In genomic region chr12:59010482-59010881, GRCm38 (mm10) we compare ENCODE assay signal across 8 mouse cellular contexts. TPM values are rescaled to one million over a fixed set of nuclear protein-coding genes. Genes with fewer than 3 reads are reported as not detected.
A peak's percentile ranks its signal among the peaks of the same experiment; 100 is the strongest.
DNase-seq lines count a peak whose midpoint lies in the region; ATAC-seq and TF ChIP-seq lines count a peak whose summit lies in the region.

No protein-coding gene starts in this region.

- H3K9me3 ChIP-seq in hindbrain, embryonic 11.5 days (ENCODE audit: control insufficient read depth, low read length): no peaks in the 10 kb centered on the region
- H3K9me3 ChIP-seq in lung, embryonic 16.5 days (ENCODE audit: control insufficient read depth, low read length): no peaks in the 10 kb centered on the region
- H3K9me3 ChIP-seq in stomach, postnatal 0 days (ENCODE audit: control insufficient read depth, low read length): no peaks in the 10 kb centered on the region

- no peaks in the 10 kb centered on the region for H3K4me1 ChIP-seq in hindbrain, embryonic 11.5 days (replicated peaks; ENCODE audit: control insufficient read depth, insufficient read depth, low read length)
- H3K4me1 ChIP-seq in lung, embryonic 16.5 days (replicated peaks; ENCODE audit: control insufficient read depth, insufficient read depth, low read length): peaks cover 19% of the 10 kb centered on the region
- peaks cover 5% of the 10 kb centered on the region for H3K4me1 ChIP-seq in stomach, postnatal 0 days (replicated peaks; ENCODE audit: control insufficient read depth, insufficient read depth)

- 69% methylated on average over 2 of the region's 2 CpGs for WGBS in hindbrain, embryonic 11.5 days
- 48% methylated on average over 2 of the region's 2 CpGs for WGBS in lung, embryonic 16.5 days
- WGBS in stomach, postnatal 0 days: 54% methylated on average over 2 of the region's 2 CpGs

- DNase-seq in kidney, adult 9 months: peak; percentile 13
- DNase-seq in kidney, adult 11 months: no peak
- peak; percentile 53 for DNase-seq in T-cell, adult 2 months (ENCODE audit: low spot score)
- peak; percentile 11 for DNase-seq in hindbrain, embryonic 11.5 days (ENCODE audit: low spot score)
- DNase-seq in stomach, postnatal 0 days (ENCODE audit: low spot score): peak; percentile 17
- DNase-seq in gastrocnemius, postnatal 4 days (ENCODE audit: low spot score in 2 of 2): no peak
- DNase-seq in layer of hippocampus, adult 18-20 months (ENCODE audit: low spot score in 2 of 2): no peak

- H3K4me2 ChIP-seq in hindbrain, embryonic 11.5 days (replicated peaks; ENCODE audit: low read depth, low read length): no peak overlapping the region
- H3K4me2 ChIP-seq in lung, embryonic 16.5 days (ENCODE audit: low read depth, low read length): peak overlapping the region; percentile 82
- H3K4me2 ChIP-seq in stomach, postnatal 0 days (replicated peaks; ENCODE audit: low read depth): peak overlapping the region; percentile 82

- H3K27ac ChIP-seq in hindbrain, embryonic 11.5 days (ENCODE audit: low read depth, low read length): no peak overlapping the region
- no peak overlapping the region for H3K27ac ChIP-seq in lung, embryonic 16.5 days (ENCODE audit: low read length)
- H3K27ac ChIP-seq in stomach, postnatal 0 days (replicated peaks): no peak overlapping the region

- H3K4me3 ChIP-seq in hindbrain, embryonic 11.5 days (ENCODE audit: low read depth, low read length): no peak overlapping the region
- peak overlapping the region; percentile 67 for H3K4me3 ChIP-seq in lung, embryonic 16.5 days (ENCODE audit: low read length)
- H3K4me3 ChIP-seq in stomach, postnatal 0 days (ENCODE audit: low read depth, low read length): peak overlapping the region; percentile 79

- no peaks in the 10 kb centered on the region for H3K36me3 ChIP-seq in hindbrain, embryonic 11.5 days (ENCODE audit: control insufficient read depth, insufficient read depth, low read length)
- H3K36me3 ChIP-seq in lung, embryonic 16.5 days (ENCODE audit: control insufficient read depth, insufficient read depth, low read length): peaks cover 12% of the 10 kb centered on the region
- peaks cover 4% of the 10 kb centered on the region for H3K36me3 ChIP-seq in stomach, postnatal 0 days (ENCODE audit: control insufficient read depth, insufficient read depth, low read length)

- H3K9ac ChIP-seq in hindbrain, embryonic 11.5 days (ENCODE audit: low read depth, low read length): no peak overlapping the region
- H3K9ac ChIP-seq in lung, embryonic 16.5 days (ENCODE audit: low read length): peak overlapping the region; percentile 20; the same call in 1 of the 2 replicates
- no peak overlapping the region for H3K9ac ChIP-seq in stomach, postnatal 0 days (ENCODE audit: low read length)

- H3K27me3 ChIP-seq in hindbrain, embryonic 11.5 days (ENCODE audit: control insufficient read depth, insufficient read depth, low read length): no peaks in the 10 kb centered on the region
- no peaks in the 10 kb centered on the region for H3K27me3 ChIP-seq in lung, embryonic 16.5 days (ENCODE audit: control insufficient read depth, insufficient read depth, low read depth, low read length)
- H3K27me3 ChIP-seq in stomach, postnatal 0 days (ENCODE audit: control insufficient read depth, insufficient read depth, low read length): no peaks in the 10 kb centered on the region

- no peak for TF ChIP-seq EP300 in stomach, postnatal 0 days (optimal IDR thresholded peaks at IDR 0.05)

- ATAC-seq in hindbrain, embryonic 11.5 days (ENCODE audit: low FRiP score): no peak
- ATAC-seq in lung, embryonic 16.5 days (ENCODE audit: low read depth): no peak
- no peak for ATAC-seq in stomach, postnatal 0 days (ENCODE audit: low FRiP score, low TSS enrichment)

- TF ChIP-seq CTCF in stomach, postnatal 0 days (IDR thresholded peaks at IDR 0.05; ENCODE audit: low read depth): peak; percentile 56

RNA-seq across cellular contexts. Expression of gene Sec23a, which starts 1.3 kb away (rescaled TPM):
- polyA plus RNA-seq in hindbrain, embryonic 11.5 days (2014; fragmentation: Nextera tagmentation; extraction: Ambion mirVana): 91.5 and 106 TPM in 2 replicates
- polyA plus RNA-seq in lung, embryonic 16.5 days (2015; fragmentation: Nextera tagmentation; extraction: Ambion mirVana): 64.2 and 69.3 TPM in 2 replicates
- 32.4 and 33.7 TPM in 2 replicates for polyA plus RNA-seq in stomach, postnatal 0 days (2015; fragmentation: Nextera tagmentation; extraction: Ambion mirVana)
- total RNA-seq in gastrocnemius, postnatal 4 days (2021): 10 to 100 TPM; 67.4 to 71.8 TPM
- total RNA-seq in layer of hippocampus, adult 18-20 months (2021): 100 to 1,000 TPM in 1 of 2 experiments, 10 to 100 TPM in 1; 99.5 to 105 TPM

RNA-seq across cellular contexts. Expression of gene Gemin2, which starts 2.7 kb away (rescaled TPM):
- 26.3 and 26.4 TPM in 2 replicates for polyA plus RNA-seq in hindbrain, embryonic 11.5 days (2014; fragmentation: Nextera tagmentation; extraction: Ambion mirVana)
- 26.3 and 30.1 TPM in 2 replicates for polyA plus RNA-seq in lung, embryonic 16.5 days (2015; fragmentation: Nextera tagmentation; extraction: Ambion mirVana)
- 14.8 TPM in 2 replicates for polyA plus RNA-seq in stomach, postnatal 0 days (2015; fragmentation: Nextera tagmentation; extraction: Ambion mirVana)
- 1 to 10 TPM; 8.1 to 8.3 TPM for total RNA-seq in gastrocnemius, postnatal 4 days (2021)
- total RNA-seq in layer of hippocampus, adult 18-20 months (2021): 1 to 10 TPM; 8.3 to 8.8 TPM

RNA-seq across cellular contexts. Expression of gene Trappc6b, which starts 50.8 kb away (rescaled TPM):
- 75.3 and 83.6 TPM in 2 replicates for polyA plus RNA-seq in hindbrain, embryonic 11.5 days (2014; fragmentation: Nextera tagmentation; extraction: Ambion mirVana)
- 97.0 and 98.2 TPM in 2 replicates for polyA plus RNA-seq in lung, embryonic 16.5 days (2015; fragmentation: Nextera tagmentation; extraction: Ambion mirVana)
- 82.1 and 82.2 TPM in 2 replicates for polyA plus RNA-seq in stomach, postnatal 0 days (2015; fragmentation: Nextera tagmentation; extraction: Ambion mirVana)
- total RNA-seq in gastrocnemius, postnatal 4 days (2021): 10 to 100 TPM; 40.8 to 44.7 TPM
- 100 to 1,000 TPM; 103 to 118 TPM for total RNA-seq in layer of hippocampus, adult 18-20 months (2021)

RNA-seq across cellular contexts. Expression of gene Pnn, which starts 56.2 kb away (rescaled TPM):
- 106 and 107 TPM in 2 replicates for polyA plus RNA-seq in hindbrain, embryonic 11.5 days (2014; fragmentation: Nextera tagmentation; extraction: Ambion mirVana)
- 76.7 and 87.0 TPM in 2 replicates for polyA plus RNA-seq in lung, embryonic 16.5 days (2015; fragmentation: Nextera tagmentation; extraction: Ambion mirVana)
- polyA plus RNA-seq in stomach, postnatal 0 days (2015; fragmentation: Nextera tagmentation; extraction: Ambion mirVana): 30.2 and 39.2 TPM in 2 replicates
- total RNA-seq in gastrocnemius, postnatal 4 days (2021): 10 to 100 TPM; 32.4 to 41.1 TPM
- total RNA-seq in layer of hippocampus, adult 18-20 months (2021): 10 to 100 TPM; 57.2 to 61.0 TPM

Comparison
In these comparisons a context has a peak if more than half of its experiments do, and no peak if none do; other contexts are left out.
1. DNase-seq: peak in kidney, adult 9 months (single experiment), T-cell, adult 2 months (single experiment), hindbrain, embryonic 11.5 days (single experiment) and stomach, postnatal 0 days (single experiment); none in kidney, adult 11 months (single experiment), gastrocnemius, postnatal 4 days (0 of 2) and layer of hippocampus, adult 18-20 months (0 of 2).